Mouse (Mus musculus) kidney, embryonic 15.5 days (tissue): ENCODE measurements around the gene Pigt. TPM values are rescaled to one million over a fixed set of nuclear protein-coding genes. Genes with fewer than 3 reads are reported as not detected.

Experiments
- ATAC-seq: fragments of 200-750 bp; cut with Nextera tagmentation; replicated peaks from 2 replicates; pipeline ENCODE4 v1.8.0; 2017; ENCODE audit warnings: moderate TSS enrichment; ENCODE audit not compliant: low FRiP score
- H3K27ac ChIP-seq: fragments of 300-500 bp; sonication (generic); 2 replicates; pipeline ENCODE4 v1.5.1; 2015; ENCODE audit warnings: mild to moderate bottlenecking, inconsistent platforms
- H3K27me3 ChIP-seq: fragments of 300-500 bp; sonication (generic); 2 replicates; pipeline ENCODE4 v1.6.1; 2015; ENCODE audit warnings: inconsistent platforms
- H3K36me3 ChIP-seq: fragments of 300-500 bp; sonication (generic); 2 replicates; pipeline ENCODE4 v1.6.1; 2015; ENCODE audit warnings: inconsistent platforms
- H3K4me1 ChIP-seq: fragments of 300-500 bp; sonication (generic); 2 replicates; pipeline ENCODE4 v1.6.1; 2015; ENCODE audit warnings: inconsistent platforms
- H3K4me2 ChIP-seq: fragments of 300-500 bp; sonication (generic); 2 replicates; pipeline ENCODE4 v1.6.1; 2015; ENCODE audit warnings: moderate library complexity, mild to moderate bottlenecking, inconsistent platforms
- H3K4me3 ChIP-seq: fragments of 300-500 bp; sonication (generic); replicated peaks from 2 replicates; pipeline ENCODE4 v1.5.1; 2015; ENCODE audit warnings: mild to moderate bottlenecking, inconsistent platforms
- H3K9ac ChIP-seq: fragments of 300-500 bp; sonication (generic); 2 replicates; pipeline ENCODE4 v1.6.1; 2015; ENCODE audit warnings: mild to moderate bottlenecking, inconsistent platforms
- H3K9me3 ChIP-seq: fragments of 300-500 bp; sonication (generic); replicated peaks from 2 replicates; pipeline ENCODE4 v1.6.1; 2016; ENCODE audit warnings: inconsistent platforms
- WGBS: fragments of 180-500 bp; shearing (Covaris S2); methylation state at CpG from one replicate; pipeline ENCODE4 v1.1.7; 2015; ENCODE audit warnings: mixed read lengths; 5-methylcytosine and 5-hydroxymethylcytosine counted together
- polyA plus RNA-seq: library from polyadenylated mRNA; unstranded; fragments of >200 nt; fragmentation: Nextera tagmentation; extraction: Ambion mirVana; gene quantifications from 2 replicates; pipeline ENCODE4 v1.2.1, GENCODE M21; 2015

Pigt gene
- polyA plus RNA-seq, 1 experiment from 2014 or later, result 69.6 TPM

DNA sequence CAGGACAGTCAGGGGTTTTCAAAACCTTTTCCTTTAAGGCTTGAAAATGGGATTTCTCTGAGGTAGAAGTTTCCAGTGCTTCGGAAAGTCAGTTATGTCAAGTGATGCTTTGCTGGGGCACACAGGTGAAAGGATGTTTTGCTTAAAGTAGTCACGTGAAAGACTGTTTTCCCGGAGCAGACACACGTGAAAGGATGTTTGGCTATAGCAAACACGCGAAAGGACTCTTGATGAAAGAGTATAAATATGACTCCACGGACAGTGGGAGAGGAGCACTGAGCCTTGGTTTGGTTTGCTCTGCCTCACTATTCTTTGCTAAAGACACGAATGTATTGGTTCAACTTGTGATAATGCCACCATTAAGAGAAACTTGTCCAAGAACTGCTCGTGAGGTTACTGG is 54.2 kb downstream of the Pigt start:
- H3K27me3 ChIP-seq, result 0 out of 2 replicates have a peak, but pooled peaks cover 4% of the 10 kb centered on the region
- 88% methylated on average over 9 of the region's 9 CpGs for WGBS

More for the DNA sequence above, 54.2 kb downstream of the Pigt start:
- H3K36me3 ChIP-seq, result no peaks in the 10 kb centered on the region
- no peak for ATAC-seq
- H3K9me3 ChIP-seq, result no peaks in the 10 kb centered on the region
- no peak overlapping the region for H3K4me3 ChIP-seq
- no peak overlapping the region for H3K27ac ChIP-seq
- no peak overlapping the region for H3K9ac ChIP-seq
- peaks cover 11% of the 10 kb centered on the region for H3K4me1 ChIP-seq
- no peak overlapping the region for H3K4me2 ChIP-seq

Other genes with a start within 250 kb of the Pigt start
- not detected in 2 replicates for gene Svs3b, start 240.9 kb upstream of the Pigt start, polyA plus RNA-seq
- not detected in 2 replicates for gene Svs4, start 219.1 kb upstream of the Pigt start, polyA plus RNA-seq
- not detected in 2 replicates for gene Svs3a, start 208.3 kb upstream of the Pigt start, polyA plus RNA-seq
- not detected in 2 replicates for gene Svs6, start 180.8 kb upstream of the Pigt start, polyA plus RNA-seq
- not detected in 2 replicates for gene Svs5, start 164.8 kb upstream of the Pigt start, polyA plus RNA-seq
- gene Slpi, start 108.4 kb upstream of the Pigt start, polyA plus RNA-seq, result 2.4 and 2.7 TPM in 2 replicates
- gene Rbpjl, start 94.4 kb upstream of the Pigt start, polyA plus RNA-seq, result 0.05 and 0.08 TPM in 2 replicates
- 1.1 and 2.4 TPM in 2 replicates for gene Matn4, start 92.4 kb upstream of the Pigt start, polyA plus RNA-seq
- gene Sdc4, start 53.6 kb upstream of the Pigt start, polyA plus RNA-seq, result 149 and 161 TPM in 2 replicates
- 59.2 and 64.2 TPM in 2 replicates for gene Sys1, start 40.6 kb upstream of the Pigt start, polyA plus RNA-seq
- 7.7 and 8.3 TPM in 2 replicates for gene Gm20458, start 36.6 kb upstream of the Pigt start, polyA plus RNA-seq
- gene Trp53tg5, start 23.8 kb upstream of the Pigt start, polyA plus RNA-seq, result not detected in 2 replicates
- 13.0 and 14.0 TPM in 2 replicates for gene Dbndd2, start 11.4 kb upstream of the Pigt start, polyA plus RNA-seq
- 329 and 368 TPM in 2 replicates for gene Wfdc2, start 64.9 kb downstream of the Pigt start, polyA plus RNA-seq
- gene Spint3, start 75.9 kb downstream of the Pigt start, polyA plus RNA-seq, result not detected in 2 replicates
- 0.34 TPM in 1 of 2 replicates, not detected in the other for gene Wfdc6a, start 87.9 kb downstream of the Pigt start, polyA plus RNA-seq
- not detected in 2 replicates for gene Eppin, start 96.1 kb downstream of the Pigt start, polyA plus RNA-seq
- gene Wfdc6b, start 116.0 kb downstream of the Pigt start, polyA plus RNA-seq, result not detected in 2 replicates
- not detected in 2 replicates for gene Wfdc8, start 116.1 kb downstream of the Pigt start, polyA plus RNA-seq
- gene Wfdc16, start 141.3 kb downstream of the Pigt start, polyA plus RNA-seq, result not detected in 2 replicates
- gene Wfdc10, start 158.5 kb downstream of the Pigt start, polyA plus RNA-seq, result 0.41 TPM in 1 of 2 replicates, not detected in the other
- gene Wfdc9, start 159.1 kb downstream of the Pigt start, polyA plus RNA-seq, result not detected in 2 replicates
- gene Wfdc11, start 176.6 kb downstream of the Pigt start, polyA plus RNA-seq, result not detected in 2 replicates
- 0.43 and 0.57 TPM in 2 replicates for gene Wfdc13, start 187.6 kb downstream of the Pigt start, polyA plus RNA-seq
- 0.65 and 0.76 TPM in 2 replicates for gene Spint4, start 201.0 kb downstream of the Pigt start, polyA plus RNA-seq
- gene Spint5, start 217.8 kb downstream of the Pigt start, polyA plus RNA-seq, result not detected in 2 replicates
- gene Wfdc3, start 248.4 kb downstream of the Pigt start, polyA plus RNA-seq, result 1.2 and 1.3 TPM in 2 replicates
- gene Dnttip1, start 248.5 kb downstream of the Pigt start, polyA plus RNA-seq, result 74.6 and 75.1 TPM in 2 replicates